Mouse (Mus musculus) lung, adult 2 months (tissue): ENCODE measurements at regions not wholly inside any gene's neighbourhood (a gene's known extent, or its start where the extent isn't known, plus 50 kb on each side); places are given as distances from the start of the nearest gene placed in this dataset.

ENCODE experiments used
- CTCF ChIP-seq: fragments of 200-500 bp; IDR thresholded peaks from 2 replicates; pipeline ENCODE4 v1.5.1; 2011; ENCODE audit warnings: mild to moderate bottlenecking, low read length, control low read depth; ENCODE audit not compliant: insufficient read depth
- POLR2A ChIP-seq: fragments of 200-500 bp; IDR thresholded peaks from 2 replicates; pipeline ENCODE4 v1.6.1; 2011; ENCODE audit warnings: low read depth, mild to moderate bottlenecking, control low read depth, low read length, borderline replicate concordance; ENCODE audit errors: extremely low read depth

GRCm38 (mm10) chr14:100570026-100570425 is 285.5 kb upstream of the Klf12 start:
- TF ChIP-seq CTCF, result no peak
- no peak for TF ChIP-seq POLR2A
